Mouse (Mus musculus): ENCODE data around the gene Casr.

DNA sequence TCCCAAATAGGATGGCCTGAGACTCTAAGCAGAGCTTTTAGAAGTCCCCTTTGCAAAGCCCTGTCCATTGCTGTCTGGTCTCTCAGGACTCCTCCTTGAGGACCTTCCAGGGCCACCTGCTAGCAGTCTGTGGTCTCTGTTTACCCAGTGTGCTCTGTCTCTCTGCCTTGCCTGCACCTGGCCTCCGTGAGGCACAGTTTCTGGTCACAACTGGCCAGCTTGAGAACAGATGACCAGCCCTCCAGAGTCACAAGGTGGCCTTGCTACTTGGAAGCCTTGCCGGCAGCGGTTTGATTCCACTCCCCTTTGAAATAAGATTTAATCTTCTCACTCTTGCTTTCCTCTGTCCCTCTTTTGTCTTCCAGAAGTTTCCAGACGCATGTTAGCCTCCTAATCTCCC is 29.9 kb downstream of the Casr start:
- no peak for TF ChIP-seq GATA1 (IDR thresholded peaks at IDR 0.05; ENCODE audit: borderline replicate concordance, low read length)
- no peak for TF ChIP-seq FLI1 (IDR thresholded peaks at IDR 0.05; ENCODE audit: low read length)
